Mouse (Mus musculus) CD4-positive helper T cell, adult 2 months (primary cell): ENCODE data around the gene Umad1.

Source experiments
- DNase-seq: peaks from one replicate; pipeline ENCODE4 v3.0.0-alpha.2; 2012; ENCODE audit warnings: low read depth, missing footprints, low spot score

The Umad1 gene

GRCm38 (mm10) chr6:8368198-8368864 is 109.2 kb downstream of the Umad1 start:
- no peak for DNase-seq

- no peak for DNase-seq
Measured at GRCm38 (mm10) chr6:8370624-8371023, 111.5 kb downstream of the Umad1 start.

- DNase-seq: no peak
Measured at GRCm38 (mm10) chr6:8373051-8373450, 114.0 kb downstream of the Umad1 start.

- no peak for DNase-seq
Measured at GRCm38 (mm10) chr6:8373851-8374250, 114.8 kb downstream of the Umad1 start.

- no peak for DNase-seq
Measured at GRCm38 (mm10) chr6:8374290-8374689, 115.2 kb downstream of the Umad1 start.

- DNase-seq: no peak
Measured at GRCm38 (mm10) chr6:8374712-8375111, 115.6 kb downstream of the Umad1 start.

- DNase-seq: no peak
Measured at GRCm38 (mm10) chr6:8376351-8376750, 117.3 kb downstream of the Umad1 start.

- no peak for DNase-seq
Measured at GRCm38 (mm10) chr6:8377667-8378066, 118.6 kb downstream of the Umad1 start.

- DNase-seq: no peak
Measured at GRCm38 (mm10) chr6:8389307-8389706, 130.2 kb downstream of the Umad1 start.

GRCm38 (mm10) chr6:8390296-8390695 is 131.2 kb downstream of the Umad1 start:
- DNase-seq: no peak

- DNase-seq: no peak
Measured at GRCm38 (mm10) chr6:8390935-8391334, 131.8 kb downstream of the Umad1 start.

- no peak for DNase-seq
Measured at GRCm38 (mm10) chr6:8393029-8393428, 133.9 kb downstream of the Umad1 start.

GRCm38 (mm10) chr6:8394044-8394443 is 135.0 kb downstream of the Umad1 start:
- DNase-seq: no peak

GRCm38 (mm10) chr6:8395061-8395460 is 136.0 kb downstream of the Umad1 start:
- DNase-seq: no peak

GRCm38 (mm10) chr6:8397252-8397651 is 138.2 kb downstream of the Umad1 start:
- DNase-seq: no peak

GRCm38 (mm10) chr6:8399710-8400109 is 140.6 kb downstream of the Umad1 start:
- no peak for DNase-seq

GRCm38 (mm10) chr6:8403127-8403526 is 144.0 kb downstream of the Umad1 start:
- DNase-seq: no peak

GRCm38 (mm10) chr6:8405844-8406243 is 146.8 kb downstream of the Umad1 start:
- no peak for DNase-seq

GRCm38 (mm10) chr6:8408332-8408731 is 149.2 kb downstream of the Umad1 start:
- DNase-seq: peak; percentile 19

- no peak for DNase-seq
Measured at GRCm38 (mm10) chr6:8409865-8410264, 150.8 kb downstream of the Umad1 start.

GRCm38 (mm10) chr6:8412845-8413598 is 153.9 kb downstream of the Umad1 start:
- DNase-seq: no peak

- no peak for DNase-seq
Measured at GRCm38 (mm10) chr6:8414020-8414419, 154.9 kb downstream of the Umad1 start.

GRCm38 (mm10) chr6:8415823-8416222 is 156.7 kb downstream of the Umad1 start:
- DNase-seq: no peak
